Mouse (Mus musculus) midbrain, postnatal 0 days (tissue): ENCODE measurements around the gene Tmtc2. TPM values are rescaled to one million over a fixed set of nuclear protein-coding genes. Genes with fewer than 3 reads are reported as not detected.

Source experiments
- ATAC-seq: fragments of 200-750 bp; cut with Nextera tagmentation; 2 replicates; pipeline ENCODE4 v1.8.0; 2017; ENCODE audit warnings: moderate number of reproducible peaks, mild to moderate bottlenecking, moderate TSS enrichment, moderate library complexity; ENCODE audit not compliant: low FRiP score
- DNase-seq: peaks from one replicate; pipeline ENCODE4 v3.0.0-alpha.2; 2015; ENCODE audit warnings: low spot score
- H3K27ac ChIP-seq: fragments of 300-500 bp; sonication (generic); 2 replicates; pipeline ENCODE4 v1.5.1; 2014; ENCODE audit warnings: low read depth, mild to moderate bottlenecking, low read length, mixed read lengths
- H3K27me3 ChIP-seq: fragments of 300-500 bp; sonication (generic); 2 replicates; pipeline ENCODE4 v1.6.1; 2014; ENCODE audit warnings: low read length, control low read depth, mixed read lengths; ENCODE audit not compliant: insufficient read depth
- H3K36me3 ChIP-seq: fragments of 300-500 bp; sonication (generic); 2 replicates; pipeline ENCODE4 v1.6.1; 2014; ENCODE audit warnings: low read length, control low read depth, mixed read lengths; ENCODE audit not compliant: insufficient read depth
- H3K4me1 ChIP-seq: fragments of 300-500 bp; sonication (generic); 2 replicates; pipeline ENCODE4 v1.6.1; 2014; ENCODE audit warnings: mild to moderate bottlenecking, control low read depth, antibody characterized with exemption, low read length, mixed read lengths; ENCODE audit not compliant: insufficient read depth
- H3K4me2 ChIP-seq: fragments of 300-500 bp; sonication (generic); 2 replicates; pipeline ENCODE4 v1.6.1; 2014; ENCODE audit warnings: low read depth, mild to moderate bottlenecking, low read length, mixed read lengths; ENCODE audit not compliant: poor library complexity, severe bottlenecking
- H3K4me3 ChIP-seq: fragments of 300-500 bp; sonication (generic); 2 replicates; pipeline ENCODE4 v1.5.1; 2014; ENCODE audit warnings: low read depth, mild to moderate bottlenecking, low read length, moderate library complexity
- H3K9ac ChIP-seq: fragments of 300-500 bp; sonication (generic); replicated peaks from 2 replicates; pipeline ENCODE4 v1.6.1; 2014; ENCODE audit warnings: mild to moderate bottlenecking, low read length, moderate library complexity, mixed read lengths; ENCODE audit not compliant: poor library complexity, severe bottlenecking
- H3K9me3 ChIP-seq: fragments of 300-500 bp; sonication (generic); 2 replicates; pipeline ENCODE4 v1.6.1; 2016; ENCODE audit warnings: low read length, control low read depth
- CTCF ChIP-seq: IDR thresholded peaks from 2 replicates; pipeline ENCODE4 v1.5.1; 2016; ENCODE audit warnings: antibody characterized with exemption, mild to moderate bottlenecking
- WGBS: fragments of 180-500 bp; shearing (Covaris S2); extraction: QIAGEN DNeasy Blood & Tissue Kit; methylation state at CpG from one replicate; pipeline ENCODE4 v1.1.7; 2014; 5-methylcytosine and 5-hydroxymethylcytosine counted together
- polyA plus RNA-seq: library from polyadenylated mRNA; unstranded; fragments of >200 nt; fragmentation: Nextera tagmentation; extraction: Ambion mirVana; gene quantifications from 2 replicates; pipeline ENCODE4 v1.2.1, GENCODE M21; 2015
- total RNA-seq: library from RNA; depleted of rRNA; stranded (reverse); fragments of >200 nt; gene quantifications from 2 replicates; pipeline ENCODE4 v1.2.3, GENCODE M21; 2014

Gene Tmtc2
- total and polyA plus RNA-seq, 2 experiments from 2014 or later, result 5.3 to 12.9 TPM

DNA sequence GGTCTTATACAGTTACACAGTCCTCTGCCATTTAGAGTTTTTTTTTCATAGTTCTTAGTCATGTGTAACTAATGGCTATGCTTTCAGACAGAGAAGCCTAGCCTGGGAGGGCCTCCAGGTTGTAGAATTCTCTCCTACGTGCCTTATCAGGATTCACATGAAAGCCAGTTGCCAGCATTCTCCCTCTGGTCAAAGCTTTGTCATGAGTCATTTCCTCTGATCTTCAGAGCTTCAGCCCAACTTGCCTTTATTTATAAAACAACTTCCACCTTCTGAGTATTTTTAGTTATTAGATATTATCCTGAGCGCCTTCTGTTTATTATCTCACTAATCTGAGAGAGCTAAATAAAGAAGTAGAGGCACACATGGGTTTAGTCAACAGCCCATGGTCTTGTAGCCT is 5.1 kb upstream of the Tmtc2 start:
- no peak overlapping the region for H3K9ac ChIP-seq
- H3K4me2 ChIP-seq, result no peak overlapping the region
- peaks cover 3% of the 10 kb centered on the region; the same call in 1 of the 2 replicates for H3K4me1 ChIP-seq
- no peaks in the 10 kb centered on the region for H3K36me3 ChIP-seq
- H3K4me3 ChIP-seq, result no peak overlapping the region
- TF ChIP-seq CTCF, result no peak
- no peaks in the 10 kb centered on the region for H3K9me3 ChIP-seq
- no peak for DNase-seq
- 72% methylated on average over 2 of the region's 2 CpGs for WGBS
- no peaks in the 10 kb centered on the region for H3K27me3 ChIP-seq
- ATAC-seq, result no peak
- H3K27ac ChIP-seq, result no peak overlapping the region

DNA sequence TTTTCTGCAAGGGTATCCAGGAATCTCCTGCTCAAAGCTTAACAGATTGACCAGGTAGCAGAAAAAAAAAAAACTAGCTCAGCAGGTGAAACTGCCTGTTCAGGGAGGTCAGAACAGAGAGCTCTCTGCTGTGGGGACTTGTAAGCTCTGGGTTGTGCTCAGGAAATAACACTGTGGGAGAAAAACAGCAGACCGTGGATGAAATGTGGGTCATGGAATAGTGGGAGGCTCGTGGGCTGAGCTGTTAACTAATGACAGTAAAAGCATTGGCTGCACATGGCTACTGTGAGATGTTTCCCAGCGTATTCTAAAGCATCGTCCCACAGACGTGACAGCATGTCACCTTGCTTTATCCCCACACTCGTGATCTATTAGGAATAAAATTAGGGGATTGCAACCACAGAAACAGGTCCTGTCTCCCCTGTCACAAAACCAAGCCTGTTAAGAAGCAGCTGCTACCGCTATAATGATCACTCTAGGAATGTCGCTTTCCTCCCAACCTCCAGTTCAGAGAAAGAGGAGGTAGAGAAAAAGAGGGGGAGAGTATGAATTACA is 4.1 kb upstream of the Tmtc2 start:
- Histone ChIP-seq H3K4me3 (no peak overlapping the region), H3K4me2 (peak overlapping the region; percentile 28), H3K9ac (no peak overlapping the region), H3K27ac (no peak overlapping the region), H3K36me3 (no peaks in the 10 kb centered on the region), H3K4me1 (peaks cover 3% of the 10 kb centered on the region; the same call in 1 of the 2 replicates), H3K9me3 (no peaks in the 10 kb centered on the region), H3K27me3 (no peaks in the 10 kb centered on the region)
- ATAC-seq, result no peak
- DNase-seq, result peak; percentile 26
- 46% methylated on average over 8 of the region's 8 CpGs for WGBS
- no peak for TF ChIP-seq CTCF

DNA sequence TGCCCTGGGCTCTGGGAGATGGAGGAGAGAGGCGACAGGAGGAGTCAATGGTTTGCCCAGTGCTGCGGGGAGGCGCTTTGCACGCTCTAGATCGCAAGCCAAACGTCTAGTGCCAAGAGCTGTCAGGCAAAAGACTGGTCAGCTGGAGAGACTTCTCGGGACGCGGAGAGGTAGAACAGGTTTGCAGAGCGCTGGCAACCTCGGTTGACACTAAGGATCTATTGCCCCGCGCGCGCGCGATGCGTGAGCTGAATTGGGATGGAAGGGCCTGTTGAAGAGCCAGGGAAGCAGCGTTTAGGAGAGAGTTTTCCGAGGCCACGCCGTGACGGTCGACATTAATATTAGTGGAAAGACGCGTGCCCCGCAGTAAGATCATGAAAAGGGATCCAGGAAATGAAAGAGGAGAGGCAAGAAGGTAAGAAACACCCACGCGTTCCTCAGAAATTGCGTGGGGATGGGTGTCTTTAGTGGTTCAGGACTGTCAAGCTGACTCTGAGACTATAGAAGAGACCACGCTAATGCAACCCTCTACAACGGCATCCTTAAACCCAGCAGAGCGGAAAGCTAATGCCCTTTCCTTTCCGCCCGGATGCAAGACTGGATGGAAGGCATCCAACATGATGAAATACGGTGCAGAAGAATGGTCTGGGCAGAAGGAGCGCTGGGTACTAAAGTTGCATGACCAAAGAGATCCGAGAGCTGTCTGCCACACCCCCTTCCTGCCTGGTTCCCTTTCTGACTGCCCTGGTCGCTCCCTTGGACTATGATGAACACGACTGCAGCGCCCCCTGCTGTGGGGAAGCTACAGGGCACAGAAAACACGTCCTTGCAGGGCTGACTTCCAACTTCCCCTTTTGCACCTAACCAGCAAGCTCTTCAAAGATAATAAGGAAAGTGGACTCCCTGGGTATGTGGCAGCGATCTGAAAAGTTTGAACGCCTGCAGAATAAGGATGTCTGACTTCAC is 727 bp upstream of the Tmtc2 start:
- under 1% methylated on average over 44 of the region's 44 CpGs for whole genome bisulfite sequencing

GRCm38 (mm10) chr10:105573306-105573907 is 844 bp downstream of the Tmtc2 start:
- no peaks in the 10 kb centered on the region for H3K36me3 ChIP-seq
- peak overlapping the region; percentile 79 for H3K9ac ChIP-seq
- H3K4me3 ChIP-seq, result peak overlapping the region; percentile 86
- no peak for ATAC-seq
- no peaks in the 10 kb centered on the region for H3K27me3 ChIP-seq
- TF ChIP-seq CTCF, result no peak
- H3K4me2 ChIP-seq, result peak overlapping the region; percentile 81
- H3K27ac ChIP-seq, result peak overlapping the region; percentile 79
- under 1% methylated on average over 36 of the region's 37 CpGs for WGBS
- peaks cover 7% of the 10 kb centered on the region; the same call in 1 of the 2 replicates for H3K4me1 ChIP-seq
- peak; percentile 46 for DNase-seq
- no peaks in the 10 kb centered on the region for H3K9me3 ChIP-seq

More for the DNA sequence above, 727 bp upstream of the Tmtc2 start:
- DNase-seq (peak; percentile 95), ATAC-seq (peak; percentile 81)
- Histone ChIP-seq H3K9me3 (no peaks in the 10 kb centered on the region), H3K4me3 (peak overlapping the region; percentile 86), H3K27ac (peak overlapping the region; percentile 79), H3K4me1 (peaks cover 7% of the 10 kb centered on the region; the same call in 1 of the 2 replicates), H3K36me3 (no peaks in the 10 kb centered on the region), H3K4me2 (peak overlapping the region; percentile 81), H3K9ac (peak overlapping the region; percentile 79), H3K27me3 (no peaks in the 10 kb centered on the region)
- TF ChIP-seq CTCF, result peak; percentile 98

DNA sequence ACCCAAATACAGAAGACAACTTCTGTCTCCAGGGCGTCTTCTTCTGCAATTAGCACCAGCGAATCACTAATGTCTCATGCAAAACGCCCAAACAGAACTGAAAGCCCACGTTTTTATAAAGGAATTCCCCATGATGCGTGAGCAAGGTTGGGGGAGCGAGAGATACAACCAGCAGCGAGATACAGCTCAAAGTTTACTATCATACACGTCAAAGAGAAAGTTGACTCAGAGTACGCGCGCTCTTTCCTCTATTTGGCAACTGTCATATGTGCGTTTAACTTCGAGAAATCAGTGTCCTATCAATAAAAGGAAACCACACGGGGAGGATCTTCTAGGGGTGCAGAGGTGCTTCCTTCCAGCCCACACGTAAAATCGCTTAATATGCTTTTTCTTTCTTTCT is 1.4 kb downstream of the Tmtc2 start:
- Histone ChIP-seq H3K4me2 (peak overlapping the region; percentile 81), H3K9me3 (no peaks in the 10 kb centered on the region), H3K4me3 (peak overlapping the region; percentile 86), H3K27ac (no peak overlapping the region), H3K9ac (no peak overlapping the region), H3K36me3 (no peaks in the 10 kb centered on the region), H3K4me1 (peaks cover 7% of the 10 kb centered on the region; the same call in 1 of the 2 replicates), H3K27me3 (no peaks in the 10 kb centered on the region)
- ATAC-seq (no peak), DNase-seq (no peak)
- WGBS, result 1% methylated on average over 16 of the region's 16 CpGs
- no peak for TF ChIP-seq CTCF
